Mouse (Mus musculus): ENCODE results near the gene Sema3f. TPM values are rescaled to one million over a fixed set of nuclear protein-coding genes. Genes with fewer than 3 reads are reported as not detected.

Sema3f gene
- polyA plus RNA-seq (2012; rRNA removed): 65.6 and 115 TPM in 2 replicates

GRCm38 (mm10) chr9:107709697-107710483 lies at the start of gene Sema3f:
Gene Sema3f (minus strand): TSS chr9:107710475.

GRCm38 (mm10) chr9:107679501-107679900 lies 30.8 kb downstream of the Sema3f start, which contains the start of gene Gnat1:
Gene Gnat1 (minus strand): TSS chr9:107679712.

GRCm38 (mm10) chr9:107669480-107669945 lies 40.8 kb downstream of the Sema3f start, which contains the start of gene Slc38a3:
Gene Slc38a3 (minus strand): TSS chr9:107669530.

GRCm38 (mm10) chr9:107635279-107636028 lies 74.8 kb downstream of the Sema3f start, which contains the start of gene Gnai2:
Gene Gnai2 (minus strand): TSS chr9:107635367.

Other genes with a start within 250 kb of the Sema3f start
- 21.1 and 23.1 TPM in 2 replicates for gene Tmem115, start 176.5 kb downstream of the Sema3f start, polyA plus RNA-seq (2012; rRNA removed)
- gene Cyb561d2, start 168.3 kb downstream of the Sema3f start, polyA plus RNA-seq (2012; rRNA removed): 13.6 and 13.9 TPM in 2 replicates
- gene Nprl2, start 168.2 kb downstream of the Sema3f start, polyA plus RNA-seq (2012; rRNA removed): 31.2 and 44.2 TPM in 2 replicates
- gene Zmynd10, start 163.2 kb downstream of the Sema3f start, polyA plus RNA-seq (2012; rRNA removed): 2.2 and 3.4 TPM in 2 replicates
- 47.5 and 79.5 TPM in 2 replicates for gene Rassf1, start 158.9 kb downstream of the Sema3f start, polyA plus RNA-seq (2012; rRNA removed)
- 48.6 and 54.3 TPM in 2 replicates for gene Tusc2, start 147.2 kb downstream of the Sema3f start, polyA plus RNA-seq (2012; rRNA removed)
- 53.1 and 77.8 TPM in 2 replicates for gene Hyal2, start 142.5 kb downstream of the Sema3f start, polyA plus RNA-seq (2012; rRNA removed)
- 5.0 and 8.1 TPM in 2 replicates for gene Hyal1, start 133.5 kb downstream of the Sema3f start, polyA plus RNA-seq (2012; rRNA removed)
- gene Naa80, start 131.6 kb downstream of the Sema3f start, polyA plus RNA-seq (2012; rRNA removed): 17.3 and 24.5 TPM in 2 replicates
- 0.61 and 0.80 TPM in 2 replicates for gene Hyal3, start 129.7 kb downstream of the Sema3f start, polyA plus RNA-seq (2012; rRNA removed)
- gene Ifrd2, start 122.8 kb downstream of the Sema3f start, polyA plus RNA-seq (2012; rRNA removed): 37.6 and 48.8 TPM in 2 replicates
- 3.2 and 5.4 TPM in 2 replicates for gene Sema3b, start 101.2 kb downstream of the Sema3f start, polyA plus RNA-seq (2012; rRNA removed)
- 576 and 905 TPM in 2 replicates for gene Gnai2, start 75.1 kb downstream of the Sema3f start, polyA plus RNA-seq (2012; rRNA removed)
- 11.8 and 17.3 TPM in 2 replicates for gene Slc38a3, start 40.9 kb downstream of the Sema3f start, polyA plus RNA-seq (2012; rRNA removed)
- gene Gnat1, start 30.8 kb downstream of the Sema3f start, polyA plus RNA-seq (2012; rRNA removed): 0.21 and 0.30 TPM in 2 replicates
- gene Rbm5, start 60.5 kb upstream of the Sema3f start, polyA plus RNA-seq (2012; rRNA removed): 180 and 206 TPM in 2 replicates
- 98.8 and 117 TPM in 2 replicates for gene Rbm6, start 162.8 kb upstream of the Sema3f start, polyA plus RNA-seq (2012; rRNA removed)
- gene Mon1a, start 177.7 kb upstream of the Sema3f start, polyA plus RNA-seq (2012; rRNA removed): 11.7 and 16.7 TPM in 2 replicates
- gene Mst1r, start 196.4 kb upstream of the Sema3f start, polyA plus RNA-seq (2012; rRNA removed): 2.6 and 5.0 TPM in 2 replicates
- not detected in 2 replicates for gene Actl11, start 218.0 kb upstream of the Sema3f start, polyA plus RNA-seq (2012; rRNA removed)
- 11.2 and 14.5 TPM in 2 replicates for gene Camkv, start 225.2 kb upstream of the Sema3f start, polyA plus RNA-seq (2012; rRNA removed)
- 17.5 and 37.1 TPM in 2 replicates for gene Traip, start 239.7 kb upstream of the Sema3f start, polyA plus RNA-seq (2012; rRNA removed)

All from central nervous system, embryonic 11.5 days (tissue).